Mouse (Mus musculus) testis, postnatal 14 days (tissue): ENCODE measurements around the gene Morn4.
"Not testable (repeated sequence)": the region's sequence is repeated elsewhere in the genome, so short reads cannot be mapped to it uniquely, and the experiment has no call there.

Experiments
- DNase-seq: peaks from one replicate; pipeline ENCODE4 v3.0.0; 2021; ENCODE audit warnings: low spot score

Morn4 gene

GRCm38 (mm10) chr19:42085690-42086089 is 467 bp downstream of the Morn4 start:
- DNase-seq = no peak

GRCm38 (mm10) chr19:42081613-42082012 is 4.5 kb downstream of the Morn4 start:
- DNase-seq = not testable (repeated sequence)

- DNase-seq = no peak
Observed at GRCm38 (mm10) chr19:42080469-42080868, 5.7 kb downstream of the Morn4 start.

- DNase-seq = no peak
Observed at GRCm38 (mm10) chr19:42079950-42080349, 6.2 kb downstream of the Morn4 start.

GRCm38 (mm10) chr19:42079006-42079405 is 7.2 kb downstream of the Morn4 start:
- no peak for DNase-seq

GRCm38 (mm10) chr19:42078566-42078965 is 7.6 kb downstream of the Morn4 start:
- DNase-seq = no peak

GRCm38 (mm10) chr19:42075992-42076391 is 10.2 kb downstream of the Morn4 start:
- DNase-seq = no peak

- DNase-seq = no peak
Observed at GRCm38 (mm10) chr19:42075051-42075450, 11.1 kb downstream of the Morn4 start.

- no peak for DNase-seq
Observed at GRCm38 (mm10) chr19:42072802-42073201, 13.4 kb downstream of the Morn4 start.

GRCm38 (mm10) chr19:42071886-42072608 is 14.1 kb downstream of the Morn4 start:
- no peak for DNase-seq

- no peak for DNase-seq
Observed at GRCm38 (mm10) chr19:42071221-42071620, 14.9 kb downstream of the Morn4 start.

- DNase-seq = no peak
Observed at GRCm38 (mm10) chr19:42069241-42069525, 17.0 kb downstream of the Morn4 start.

GRCm38 (mm10) chr19:42068441-42069240 is 17.5 kb downstream of the Morn4 start:
- no peak for DNase-seq

- no peak for DNase-seq
Observed at GRCm38 (mm10) chr19:42061443-42061842, 24.7 kb downstream of the Morn4 start.

GRCm38 (mm10) chr19:42058426-42058825 is 27.7 kb downstream of the Morn4 start:
- DNase-seq = peak; percentile 48

- DNase-seq = no peak
Observed at GRCm38 (mm10) chr19:42056719-42057409, 29.3 kb downstream of the Morn4 start.

GRCm38 (mm10) chr19:42055881-42056280 is 30.3 kb downstream of the Morn4 start:
- DNase-seq = no peak

- DNase-seq = peak; percentile 67
Observed at GRCm38 (mm10) chr19:42054255-42054654, 31.9 kb downstream of the Morn4 start.

- DNase-seq = no peak
Observed at GRCm38 (mm10) chr19:42051948-42052347, 34.2 kb downstream of the Morn4 start, which contains the start of gene 4933411K16Rik. TSS of gene 4933411K16Rik (plus strand) at chr19:42052248.

GRCm38 (mm10) chr19:42051351-42051750 is 34.8 kb downstream of the Morn4 start:
- no peak for DNase-seq

- no peak for DNase-seq
Observed at GRCm38 (mm10) chr19:42050251-42050650, 35.9 kb downstream of the Morn4 start.

- DNase-seq = peak; percentile 65
Observed at GRCm38 (mm10) chr19:42045269-42046102, 40.7 kb downstream of the Morn4 start, which contains the start of gene Hoga1. TSS of gene Hoga1 (plus strand) at chr19:42045610.
